Mouse (Mus musculus) olfactory bulb, adult 2 months (tissue): ENCODE data around the gene I830077J02Rik.

Experiments used
- CTCF ChIP-seq: fragments of 200-500 bp; IDR thresholded peaks from 2 replicates; pipeline ENCODE4 v1.5.1; 2012; ENCODE audit warnings: low read depth, mild to moderate bottlenecking, low read length, moderate library complexity; ENCODE audit not compliant: insufficient read depth
- POLR2A ChIP-seq: fragments of 200-500 bp; IDR thresholded peaks from 2 replicates; pipeline ENCODE4 v1.6.1; 2012; ENCODE audit warnings: mild to moderate bottlenecking, low read depth, low read length, moderate library complexity; ENCODE audit not compliant: insufficient read depth

- TF ChIP-seq POLR2A (no peak), CTCF (no peak)
These were observed 7.8 kb downstream of the I830077J02Rik start for GRCm38 (mm10) chr3:105924616-105925015.
